9 mouse cellular contexts compared by ENCODE assay signal in the genomic region with DNA sequence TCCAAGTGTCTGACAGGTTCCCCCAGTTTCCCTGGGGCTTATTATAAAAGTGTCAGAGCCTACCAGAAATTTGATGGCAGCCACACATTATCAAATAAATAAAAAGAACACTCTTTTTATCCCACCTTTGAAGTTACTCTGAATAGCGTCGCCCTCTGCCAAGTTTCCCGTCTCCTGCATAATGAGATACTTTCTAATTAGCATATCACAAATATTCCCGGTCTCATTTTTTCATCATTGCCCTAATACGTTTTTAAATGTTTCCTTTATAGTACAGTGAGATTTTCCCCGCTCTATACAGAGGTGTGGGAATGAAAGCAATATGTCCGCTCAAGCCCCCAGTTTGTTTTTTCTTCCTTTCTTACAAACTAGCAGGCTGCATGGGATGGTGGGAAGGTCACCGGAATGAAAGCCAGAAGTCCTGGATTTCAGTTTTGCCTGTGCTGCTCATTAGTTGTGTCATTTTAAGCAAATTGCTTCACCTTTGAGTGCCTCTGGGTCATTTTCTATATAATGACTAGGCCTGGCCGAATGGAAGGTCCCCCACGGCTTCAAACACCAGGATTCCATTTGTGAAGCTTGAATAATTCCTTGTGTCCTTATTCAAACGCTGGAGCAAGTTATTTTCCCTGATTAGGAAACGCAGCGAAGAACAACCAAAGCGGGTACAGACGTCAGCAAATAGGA.
A peak's percentile ranks its signal among the peaks of the same experiment; 100 is the strongest.
DNase-seq lines count a peak whose midpoint lies in the region; ATAC-seq and TF ChIP-seq lines count a peak whose summit lies in the region.
"Had no signal": no experiment of that assay in that cellular context is flagged by ENCODE, and none has a peak within 500 bp of the region (broad histone marks: within the 10 kb centered on the region; RNA-seq: fewer than 3 reads in every experiment).

No protein-coding gene starts in this region.

- H3K4me3 ChIP-seq in left cerebral cortex, adult 2 months: peak overlapping the region; percentile 31
- H3K4me3 ChIP-seq in hindbrain, postnatal 0 days (ENCODE audit: low read length): peak overlapping the region; percentile 16; the same call in 1 of the 2 replicates

- 8% methylated on average over 15 of the region's 15 CpGs for WGBS in hindbrain, postnatal 0 days

- intact Hi-C loops in left cerebral cortex, adult 2 months (cut with DNase I): loop anchor here (2.0 kb wide), 1 partner anchor 56 kb away; no protein-coding TSS in a partner anchor
- intact Hi-C loops in left cerebral cortex, postnatal 10 days (cut with DNase I): loop anchor here (5.0 kb wide), 1 partner anchor 58 kb away; no protein-coding TSS in a partner anchor

- peaks cover 8% of the 10 kb centered on the region; the same call in 1 of the 2 replicates for H3K4me1 ChIP-seq in hindbrain, postnatal 0 days (ENCODE audit: insufficient read depth, low read length)

- peak; percentile 25; the same call in 1 of the 2 replicates for ATAC-seq in hindbrain, postnatal 0 days

- H3K27ac ChIP-seq in left cerebral cortex, adult 2 months: peak overlapping the region; percentile 69
- peak overlapping the region; percentile 66 for H3K27ac ChIP-seq in hindbrain, postnatal 0 days
- H3K27ac ChIP-seq: liver, embryonic 14.5 days had no signal

- H3K4me2 ChIP-seq in hindbrain, postnatal 0 days (ENCODE audit: low read depth, low read length): peak overlapping the region; percentile 49

- H3K9ac ChIP-seq in hindbrain, postnatal 0 days (replicated peaks; ENCODE audit: low read length): 0 out of 2 replicates have a peak overlapping the region, but pooled peaks have one; percentile 30
- H3K9ac ChIP-seq: liver, embryonic 14.5 days had no signal

- DNase-seq in cerebellum, postnatal 10 days: peak; percentile 20 to 26
- DNase-seq in cerebellum, postnatal 4 days (ENCODE audit: low spot score in 2 of 2): no peak
- DNase-seq in left cerebral cortex, adult 2 months (ENCODE audit: extremely low spot score in 1 of 2, low spot score in 2 of 2): peak in 1 of 2 experiments; percentile 25
- no peak for DNase-seq in left cerebral cortex, postnatal 10 days (ENCODE audit: extremely low spot score in 1 of 2, low spot score in 2 of 2)
- peak; percentile 30 for DNase-seq in hindbrain, postnatal 0 days (ENCODE audit: low spot score)
- peak; percentile 89 for DNase-seq in retina, embryonic 14.5 days (ENCODE audit: low spot score)
- no peak for DNase-seq in adrenal gland, adult 8-10 months
- DNase-seq in adrenal gland, postnatal 14 days: no peak

- H3K9me3 ChIP-seq in hindbrain, postnatal 0 days (ENCODE audit: low read length): no peaks in the 10 kb centered on the region

- no peak for TF ChIP-seq CTCF in left cerebral cortex, adult 2 months (IDR thresholded peaks at IDR 0.05)
- TF ChIP-seq CTCF in hindbrain, postnatal 0 days (IDR thresholded peaks at IDR 0.05; ENCODE audit: low read depth): no peak

- H3K36me3 ChIP-seq in hindbrain, postnatal 0 days (ENCODE audit: insufficient read depth, low read length): no peaks in the 10 kb centered on the region

- no peaks in the 10 kb centered on the region for H3K27me3 ChIP-seq in hindbrain, postnatal 0 days (ENCODE audit: insufficient read depth, low read length)

Comparison
In these comparisons a context has a peak if more than half of its experiments do, and no peak if none do; other contexts are left out.
1. DNase-seq: peak in cerebellum, postnatal 10 days (2 of 2), hindbrain, postnatal 0 days (single experiment) and retina, embryonic 14.5 days (single experiment); none in cerebellum, postnatal 4 days (0 of 2), left cerebral cortex, postnatal 10 days (0 of 2), adrenal gland, adult 8-10 months (single experiment) and adrenal gland, postnatal 14 days (single experiment).